ENCODE assay signal across 16 mouse cellular contexts in the genomic region with DNA sequence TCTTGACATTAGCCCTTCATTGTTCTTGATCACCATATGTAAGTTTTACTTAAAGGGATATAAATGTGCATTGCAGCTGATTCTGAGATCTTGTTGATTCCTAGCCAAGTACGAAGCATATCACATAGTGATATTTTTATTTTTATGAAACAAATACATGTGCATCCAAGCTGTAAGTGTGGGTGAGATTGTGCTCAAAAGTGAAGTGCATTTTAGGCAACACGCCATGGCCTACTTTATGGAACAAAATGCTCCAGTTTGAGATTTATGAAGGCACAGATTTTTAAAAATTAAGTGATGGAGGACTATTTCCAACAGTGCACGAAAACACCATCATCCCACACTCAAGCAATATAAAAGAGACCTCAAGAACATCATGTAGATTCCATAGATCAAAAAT.
DNase-seq lines count a peak whose midpoint lies in the region; ATAC-seq lines count a peak whose summit lies in the region.
"Had no signal": no experiment of that assay in that cellular context is flagged by ENCODE, and none has a peak within 500 bp of the region (broad histone marks: within the 10 kb centered on the region; RNA-seq: fewer than 3 reads in every experiment).

No protein-coding gene starts in this region.

- DNase-seq in frontal cortex, adult 2 months (ENCODE audit: extremely low spot score in 1 of 2, low spot score in 1 of 2), result peak; percentile 35 to 59
- no peak for DNase-seq in frontal cortex, postnatal 10 days (ENCODE audit: low spot score in 2 of 2)
- peak; percentile 53 for DNase-seq in layer of hippocampus, adult 9-11 months
- no peak for DNase-seq in layer of hippocampus, postnatal 14 days (ENCODE audit: low spot score in 2 of 2)
- peak; percentile 58 for DNase-seq in right cerebral cortex, adult 18-20 months
- DNase-seq in right cerebral cortex, postnatal 25 days, result no peak
- DNase-seq in left cerebral cortex, postnatal 36 days (ENCODE audit: low spot score in 2 of 2), result peak; percentile 10 to 25
- DNase-seq: adrenal gland, postnatal 10 days; cerebellum, adult 11-12 months; cerebellum, adult 9-10 months; cerebellum, postnatal 25 days; gastrocnemius, postnatal 36 days; heart, adult 11 months; heart, postnatal 36 days had no signal

- ATAC-seq in megakaryocyte, adult 5-6 weeks (ENCODE audit: poor library complexity, severe bottlenecking), result no peak
- ATAC-seq: forebrain, embryonic 15.5 days had no signal

- intact Hi-C loops in left cerebral cortex, postnatal 36 days (cut with DNase I), result no loop called here

Comparison
In these comparisons a context has a peak if more than half of its experiments do, and no peak if none do; other contexts are left out.
1. DNase-seq: peak in frontal cortex, adult 2 months (2 of 2), layer of hippocampus, adult 9-11 months (single experiment), right cerebral cortex, adult 18-20 months (single experiment) and left cerebral cortex, postnatal 36 days (2 of 2); none in frontal cortex, postnatal 10 days (0 of 2), layer of hippocampus, postnatal 14 days (0 of 2) and right cerebral cortex, postnatal 25 days (single experiment).